Mouse (Mus musculus): ENCODE measurements around the gene 1810009A15Rik. TPM values are rescaled to one million over a fixed set of nuclear protein-coding genes. Genes with fewer than 3 reads are reported as not detected.
A peak's percentile ranks its signal among the peaks of the same experiment; 100 is the strongest.
"Not testable (repeated sequence)": the region's sequence is repeated elsewhere in the genome, so short reads cannot be mapped to it uniquely, and the experiment has no call there.

The 1810009A15Rik gene
- polyA plus RNA-seq, 1 experiment from 2014 or later = 151 TPM

- H3K27ac ChIP-seq = peak overlapping the region; percentile 93
- peak overlapping the region; percentile 68 for H3K4me3 ChIP-seq
- H3K27me3 ChIP-seq (ENCODE audit: low read depth, poor library complexity, severe bottlenecking) = no peaks in the 10 kb centered on the region
- H3K36me3 ChIP-seq = peaks cover 21% of the 10 kb centered on the region
- H3K4me1 ChIP-seq = peaks cover 14% of the 10 kb centered on the region
- no peaks in the 10 kb centered on the region for H3K9me3 ChIP-seq (replicated peaks)
- WGBS = 17% methylated on average over 19 of the region's 19 CpGs
- no peak for DNase-seq (ENCODE audit: low spot score)
These were observed 829 bp upstream of the 1810009A15Rik start for GRCm38 (mm10) chr19:8887585-8888463.

DNA sequence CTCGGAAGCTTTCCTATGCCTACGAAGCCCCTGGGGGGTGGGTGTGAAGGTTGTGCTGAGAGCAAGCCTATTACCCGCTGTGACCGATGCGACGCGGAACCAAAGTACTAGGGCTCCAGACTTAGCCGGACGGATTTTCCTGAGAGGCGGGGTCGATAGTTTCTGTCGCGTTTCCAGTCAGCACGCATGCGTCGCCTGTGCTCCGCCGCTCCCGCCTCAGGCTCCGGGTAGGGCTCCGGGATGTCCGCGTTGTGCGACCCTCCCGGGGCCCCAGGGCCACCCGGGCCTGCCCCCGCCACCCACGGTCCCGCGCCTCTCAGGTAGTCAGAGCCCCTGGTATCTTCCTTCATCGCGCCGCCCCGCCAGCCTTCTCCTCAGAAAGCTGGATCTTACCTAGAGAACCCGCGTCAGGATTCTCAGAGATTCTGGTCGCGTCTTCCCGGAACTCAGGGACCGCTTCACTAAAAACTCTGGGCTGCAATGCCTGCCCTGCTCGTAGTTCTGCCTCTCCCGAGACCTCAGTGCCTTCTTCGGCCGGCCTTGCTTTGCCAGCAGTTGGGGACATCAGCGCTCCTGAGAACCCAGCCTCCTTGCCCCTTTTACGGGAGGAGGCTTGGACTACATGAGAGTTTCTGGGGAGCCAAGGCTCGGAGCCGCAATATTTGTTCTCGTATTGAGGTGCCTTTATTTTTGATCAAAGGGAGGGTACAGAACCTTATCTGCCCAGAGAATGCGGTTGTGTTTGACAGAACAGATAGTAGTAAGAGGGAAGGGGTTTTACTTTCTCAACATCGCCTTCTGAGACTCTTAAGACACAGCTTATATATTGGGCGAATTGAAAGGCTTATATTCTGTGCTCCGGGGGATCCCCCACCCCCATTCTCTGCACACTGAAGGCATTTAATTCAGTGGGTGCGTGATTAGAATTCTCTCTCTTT lies 4.4 kb downstream of the 1810009A15Rik start, which contains the start of gene Ints5:
Ints5 (plus strand) TSS at position 177 of the 938 bp plus-strand sequence.
- WGBS = 3% methylated on average over 54 of the region's 54 CpGs
- Histone ChIP-seq H3K4me3 (peak within 1 kb of the TSS; percentile 90), H3K36me3 (peaks cover 51% of the 10 kb centered on the region), H3K9me3 (replicated peaks) (no peaks in the 10 kb centered on the region), H3K27me3 (ENCODE audit: low read depth, poor library complexity, severe bottlenecking) (no peaks in the 10 kb centered on the region), H3K4me1 (peaks cover 31% of the 10 kb centered on the region), H3K27ac (peak within 1 kb of the TSS; percentile 94)
- peak; percentile 87 for DNase-seq (ENCODE audit: low spot score)

DNA sequence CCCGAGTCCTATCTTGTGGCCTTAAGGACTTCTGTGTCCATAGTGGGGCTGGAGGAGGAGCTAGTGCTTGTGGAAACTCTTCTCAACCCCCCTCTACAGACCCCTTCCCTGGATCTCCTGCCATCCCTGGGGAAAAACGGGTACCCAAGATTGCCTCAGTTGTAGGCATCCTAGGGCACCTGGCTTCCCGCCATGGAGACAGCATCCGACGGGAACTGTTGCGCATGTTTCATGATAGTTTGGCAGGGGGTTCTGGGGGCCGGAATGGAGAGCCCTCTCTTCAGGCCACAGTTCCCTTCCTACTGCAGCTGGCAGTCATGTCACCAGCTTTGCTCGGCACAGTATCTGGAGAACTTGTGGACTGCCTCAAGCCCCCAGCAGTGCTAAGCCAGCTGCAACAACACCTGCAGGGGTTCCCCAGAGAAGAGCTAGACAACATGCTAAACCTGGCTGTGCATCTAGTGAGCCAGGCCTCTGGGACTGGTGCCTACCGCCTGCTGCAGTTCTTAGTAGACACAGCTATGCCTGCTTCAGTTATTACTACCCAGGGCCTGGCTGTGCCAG lies 6.8 kb downstream of the 1810009A15Rik start:
- peaks cover 51% of the 10 kb centered on the region for H3K36me3 ChIP-seq
- no peaks in the 10 kb centered on the region for H3K27me3 ChIP-seq (ENCODE audit: low read depth, poor library complexity, severe bottlenecking)
- H3K27ac ChIP-seq = no peak overlapping the region
- peaks cover 33% of the 10 kb centered on the region for H3K4me1 ChIP-seq
- peak overlapping the region; percentile 6; the same call in 1 of the 2 replicates for H3K4me3 ChIP-seq
- H3K9me3 ChIP-seq (replicated peaks) = no peaks in the 10 kb centered on the region
- no peak for DNase-seq (ENCODE audit: low spot score)
- 94% methylated on average over 9 of the region's 9 CpGs for WGBS

DNA sequence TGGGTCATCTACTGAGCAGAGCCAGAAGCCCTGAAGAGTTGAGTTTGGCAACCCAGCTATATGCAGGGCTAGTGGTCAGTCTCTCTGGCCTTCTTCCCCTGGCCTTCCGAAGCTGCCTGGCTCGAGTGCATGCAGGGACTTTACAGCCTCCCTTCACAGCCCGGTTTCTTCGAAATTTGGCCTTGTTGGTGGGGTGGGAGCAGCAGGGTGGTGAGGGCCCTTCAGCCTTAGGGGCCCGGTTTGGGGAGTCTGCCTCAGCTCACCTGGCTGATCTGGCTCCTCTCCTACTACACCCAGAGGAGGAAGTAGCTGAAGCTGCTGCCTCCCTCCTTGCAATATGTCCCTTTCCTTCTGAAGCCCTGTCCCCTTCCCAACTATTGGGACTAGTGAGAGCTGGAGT lies 7.6 kb downstream of the 1810009A15Rik start:
- H3K9me3 ChIP-seq (replicated peaks); H3K27me3 ChIP-seq (ENCODE audit: low read depth, poor library complexity, severe bottlenecking); H3K4me3 ChIP-seq; H3K27ac ChIP-seq; DNase-seq (ENCODE audit: low spot score): not testable (repeated sequence)
- peaks cover 51% of the 10 kb centered on the region for H3K36me3 ChIP-seq
- WGBS = 91% methylated on average over 5 of the region's 5 CpGs
- peaks cover 33% of the 10 kb centered on the region for H3K4me1 ChIP-seq

DNA sequence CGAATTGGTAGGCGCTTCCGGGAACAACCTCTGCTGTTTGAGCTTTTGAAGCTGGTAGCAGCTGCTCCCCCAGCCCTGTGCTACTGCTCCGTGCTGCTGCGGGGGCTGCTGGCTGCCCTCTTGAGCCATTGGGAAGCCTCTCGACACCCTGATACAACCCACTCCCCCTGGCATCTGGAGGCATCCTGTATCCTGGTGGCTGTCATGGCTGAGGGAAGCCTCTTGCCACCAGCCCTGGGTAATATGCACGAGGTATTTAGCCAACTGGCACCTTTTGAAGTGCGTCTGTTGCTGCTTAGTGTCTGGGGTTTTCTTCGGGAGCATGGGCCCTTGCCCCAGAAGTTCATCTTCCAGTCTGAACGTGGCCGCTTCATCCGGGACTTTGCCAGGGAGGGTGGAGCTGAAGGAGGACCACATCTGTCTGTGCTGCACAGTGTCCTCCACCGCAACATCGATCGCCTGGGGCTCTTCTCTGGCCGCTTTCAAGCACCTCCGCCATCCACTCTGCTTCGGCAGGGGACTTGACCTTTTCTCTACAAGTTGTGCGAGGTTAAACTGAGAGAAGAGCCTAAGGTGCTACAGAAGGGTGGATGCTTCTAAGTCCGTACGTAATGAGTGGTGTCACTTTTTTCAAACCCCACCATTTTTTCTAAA lies 8.7 kb downstream of the 1810009A15Rik start:
- peak; percentile 49 for DNase-seq (ENCODE audit: low spot score)
- H3K4me3 ChIP-seq = peak overlapping the region; percentile 90
- H3K27ac ChIP-seq = peak overlapping the region; percentile 94
- H3K4me1 ChIP-seq = peaks cover 33% of the 10 kb centered on the region
- WGBS = 27% methylated on average over 21 of the region's 21 CpGs
- not testable (repeated sequence) for H3K9me3 ChIP-seq (replicated peaks); H3K27me3 ChIP-seq (ENCODE audit: low read depth, poor library complexity, severe bottlenecking)
- H3K36me3 ChIP-seq = peaks cover 57% of the 10 kb centered on the region

- H3K27ac ChIP-seq = peak within 1 kb of the TSS; percentile 94
- H3K36me3 ChIP-seq = peaks cover 61% of the 10 kb centered on the region
- H3K4me1 ChIP-seq = peaks cover 33% of the 10 kb centered on the region
- under 1% methylated on average over 53 of the region's 53 CpGs for WGBS
- no peaks in the 10 kb centered on the region for H3K9me3 ChIP-seq (replicated peaks)
- H3K27me3 ChIP-seq (ENCODE audit: low read depth, poor library complexity, severe bottlenecking) = no peaks in the 10 kb centered on the region
- DNase-seq (ENCODE audit: low spot score) = peak; percentile 96
- H3K4me3 ChIP-seq = peak within 1 kb of the TSS; percentile 90
These were observed 9.3 kb downstream of the 1810009A15Rik start, which contains the start of gene Ganab for GRCm38 (mm10) chr19:8897865-8898495. Gene Ganab, plus strand, starts transcription at chr19:8898071.

GRCm38 (mm10) chr19:8898576-8898975 lies 9.9 kb downstream of the 1810009A15Rik start:
- WGBS = 16% methylated on average over 13 of the region's 13 CpGs
- peaks cover 31% of the 10 kb centered on the region for H3K4me1 ChIP-seq
- H3K27ac ChIP-seq = peak overlapping the region; percentile 94
- DNase-seq (ENCODE audit: low spot score) = no peak
- H3K36me3 ChIP-seq = peaks cover 67% of the 10 kb centered on the region
- H3K4me3 ChIP-seq = peak overlapping the region; percentile 90
- H3K27me3 ChIP-seq (ENCODE audit: low read depth, poor library complexity, severe bottlenecking) = no peaks in the 10 kb centered on the region
- no peaks in the 10 kb centered on the region for H3K9me3 ChIP-seq (replicated peaks)

DNA sequence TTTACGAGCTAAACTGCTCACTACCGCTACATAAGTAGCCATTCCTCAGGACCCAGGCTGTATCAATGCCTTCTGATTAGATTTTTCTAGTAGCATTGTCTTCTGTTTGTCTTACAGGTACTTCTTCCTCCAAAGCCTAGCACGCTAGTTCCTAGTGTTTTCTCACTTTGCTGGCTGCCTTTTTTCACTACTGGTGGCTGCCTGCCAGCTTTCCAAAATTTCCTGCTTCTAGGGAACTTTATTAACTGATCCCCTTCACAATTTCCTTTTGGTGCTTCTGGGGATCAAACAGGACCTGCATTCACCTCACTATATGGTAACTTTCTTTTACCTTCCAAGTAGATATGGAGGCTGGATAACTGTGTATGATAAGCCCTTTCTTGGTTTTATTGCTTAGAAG lies 10.4 kb downstream of the 1810009A15Rik start:
- Histone ChIP-seq H3K9me3 (replicated peaks) (no peaks in the 10 kb centered on the region), H3K27me3 (ENCODE audit: low read depth, poor library complexity, severe bottlenecking) (no peaks in the 10 kb centered on the region), H3K27ac (0 out of 2 replicates have a peak overlapping the region, but pooled peaks have one; percentile 94), H3K36me3 (peaks cover 72% of the 10 kb centered on the region), H3K4me1 (peaks cover 27% of the 10 kb centered on the region), H3K4me3 (peak overlapping the region; percentile 90)
- 69% methylated on average over 3 of the region's 3 CpGs for WGBS
- DNase-seq (ENCODE audit: low spot score) = no peak

DNA sequence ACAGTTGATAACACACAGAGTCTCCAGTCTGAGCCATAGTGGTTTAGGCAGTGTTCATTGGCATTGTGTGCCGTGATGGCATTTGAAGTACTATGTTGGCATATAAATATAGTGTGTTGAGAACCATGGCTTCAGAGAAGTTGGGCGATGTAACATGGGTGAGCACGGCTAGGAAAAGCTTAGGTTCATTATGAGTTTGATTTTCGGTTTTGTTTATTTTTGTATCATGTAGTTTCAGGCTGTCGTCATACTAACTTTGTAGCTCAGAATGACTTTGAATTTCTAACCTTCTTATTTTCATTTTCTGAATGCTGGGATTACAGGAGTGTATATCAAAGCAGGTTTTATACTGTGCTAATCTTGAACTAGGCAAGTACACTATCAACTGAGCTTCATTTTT lies 14.8 kb downstream of the 1810009A15Rik start:
- Histone ChIP-seq H3K4me3 (no peak overlapping the region), H3K27me3 (ENCODE audit: low read depth, poor library complexity, severe bottlenecking) (no peaks in the 10 kb centered on the region), H3K27ac (no peak overlapping the region), H3K4me1 (peaks cover 10% of the 10 kb centered on the region), H3K36me3 (peaks cover 83% of the 10 kb centered on the region), H3K9me3 (replicated peaks) (no peaks in the 10 kb centered on the region)
- no peak for DNase-seq (ENCODE audit: low spot score)
- 96% methylated on average over 5 of the region's 5 CpGs for WGBS

GRCm38 (mm10) chr19:8908531-8908930 lies 19.9 kb downstream of the 1810009A15Rik start:
- WGBS = 92% methylated on average over 6 of the region's 6 CpGs
- no peaks in the 10 kb centered on the region for H3K4me1 ChIP-seq
- peaks cover 99% of the 10 kb centered on the region for H3K36me3 ChIP-seq
- DNase-seq (ENCODE audit: low spot score) = no peak
- no peak overlapping the region for H3K27ac ChIP-seq
- H3K9me3 ChIP-seq (replicated peaks) = no peaks in the 10 kb centered on the region
- no peak overlapping the region for H3K4me3 ChIP-seq
- H3K27me3 ChIP-seq (ENCODE audit: low read depth, poor library complexity, severe bottlenecking) = no peaks in the 10 kb centered on the region

- no peaks in the 10 kb centered on the region for H3K27me3 ChIP-seq (ENCODE audit: low read depth, poor library complexity, severe bottlenecking)
- H3K36me3 ChIP-seq = peaks cover 100% of the 10 kb centered on the region
- H3K4me1 ChIP-seq = no peaks in the 10 kb centered on the region
- H3K4me3 ChIP-seq = no peak overlapping the region
- WGBS = 96% methylated on average over 5 of the region's 5 CpGs
- H3K9me3 ChIP-seq (replicated peaks) = no peaks in the 10 kb centered on the region
- no peak for DNase-seq (ENCODE audit: low spot score)
- no peak overlapping the region for H3K27ac ChIP-seq
These were observed 23.2 kb downstream of the 1810009A15Rik start for GRCm38 (mm10) chr19:8911810-8912209.

- Histone ChIP-seq H3K27ac (no peak overlapping the region), H3K4me3 (no peak overlapping the region), H3K9me3 (replicated peaks) (no peaks in the 10 kb centered on the region), H3K27me3 (ENCODE audit: low read depth, poor library complexity, severe bottlenecking) (no peaks in the 10 kb centered on the region), H3K36me3 (peaks cover 84% of the 10 kb centered on the region), H3K4me1 (no peaks in the 10 kb centered on the region)
- 98% methylated on average over 3 of the region's 3 CpGs for WGBS
- no peak for DNase-seq (ENCODE audit: low spot score)
These were observed 25.6 kb downstream of the 1810009A15Rik start for GRCm38 (mm10) chr19:8914212-8914611.
